Mouse (Mus musculus) lung, postnatal 0 days (tissue): ENCODE results near the gene Hapln3.

Experiments used
- CTCF ChIP-seq: IDR thresholded peaks from 2 replicates; pipeline ENCODE4 v1.5.1; 2016; ENCODE audit warnings: antibody characterized with exemption, mild to moderate bottlenecking
- EP300 ChIP-seq: IDR thresholded peaks from 2 replicates; pipeline ENCODE4 v1.6.1; 2016; ENCODE audit warnings: antibody characterized with exemption, mild to moderate bottlenecking, control low read depth

- TF ChIP-seq CTCF (no peak), EP300 (no peak)
Observed at GRCm38 (mm10) chr7:79147011-79147837, 16.4 kb upstream of the Hapln3 start.
